Mouse (Mus musculus) cerebral cortex, adult 2 months (tissue): Measurements from ENCODE around the gene Trim38.

Experiments
- WGBS: fragments of 180-500 bp; shearing (Covaris S2); methylation state at CpG from one replicate; pipeline ENCODE4 v1.1.7; 2018; 5-methylcytosine and 5-hydroxymethylcytosine counted together

The Trim38 gene

DNA sequence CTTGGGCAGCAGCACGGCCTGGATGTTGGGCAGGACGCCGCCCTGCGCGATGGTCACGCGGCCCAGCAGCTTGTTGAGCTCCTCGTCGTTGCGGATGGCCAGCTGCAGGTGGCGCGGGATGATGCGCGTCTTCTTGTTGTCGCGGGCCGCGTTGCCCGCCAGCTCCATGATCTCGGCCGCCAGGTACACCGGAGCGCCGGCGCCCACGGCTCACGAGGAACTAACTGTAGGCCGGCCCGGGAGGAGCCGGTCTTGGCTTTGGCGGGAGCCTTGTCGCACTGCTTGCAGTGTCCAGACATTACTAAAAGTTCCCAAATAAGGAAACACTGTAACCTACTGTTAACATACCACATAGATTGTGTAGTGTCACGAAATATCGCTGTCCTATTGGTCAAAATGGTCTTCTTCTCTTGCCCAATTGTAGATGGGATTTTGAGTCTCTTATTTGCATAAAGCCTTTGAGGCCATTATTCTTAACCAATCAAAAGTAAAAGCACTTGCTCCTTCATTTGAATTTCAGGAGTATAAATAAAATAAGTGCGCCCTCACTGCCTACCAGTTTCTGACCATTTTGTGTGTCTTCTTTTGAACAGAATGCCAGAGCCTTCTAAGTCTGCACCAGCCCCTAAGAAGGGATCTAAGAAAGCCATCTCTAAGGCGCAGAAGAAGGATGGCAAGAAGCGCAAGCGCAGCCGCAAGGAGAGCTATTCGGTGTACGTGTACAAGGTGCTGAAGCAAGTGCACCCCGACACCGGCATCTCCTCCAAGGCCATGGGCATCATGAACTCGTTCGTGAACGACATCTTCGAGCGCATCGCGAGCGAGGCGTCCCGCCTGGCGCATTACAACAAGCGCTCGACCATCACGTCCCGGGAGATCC is 23.3 kb upstream of the Trim38 start, which contains the start of gene Hist1h2bb:
Gene Hist1h2bb (plus strand): TSS at position 534 of the 880 bp plus-strand sequence.
- 1% methylated on average over 45 of the region's 58 CpGs for WGBS

DNA sequence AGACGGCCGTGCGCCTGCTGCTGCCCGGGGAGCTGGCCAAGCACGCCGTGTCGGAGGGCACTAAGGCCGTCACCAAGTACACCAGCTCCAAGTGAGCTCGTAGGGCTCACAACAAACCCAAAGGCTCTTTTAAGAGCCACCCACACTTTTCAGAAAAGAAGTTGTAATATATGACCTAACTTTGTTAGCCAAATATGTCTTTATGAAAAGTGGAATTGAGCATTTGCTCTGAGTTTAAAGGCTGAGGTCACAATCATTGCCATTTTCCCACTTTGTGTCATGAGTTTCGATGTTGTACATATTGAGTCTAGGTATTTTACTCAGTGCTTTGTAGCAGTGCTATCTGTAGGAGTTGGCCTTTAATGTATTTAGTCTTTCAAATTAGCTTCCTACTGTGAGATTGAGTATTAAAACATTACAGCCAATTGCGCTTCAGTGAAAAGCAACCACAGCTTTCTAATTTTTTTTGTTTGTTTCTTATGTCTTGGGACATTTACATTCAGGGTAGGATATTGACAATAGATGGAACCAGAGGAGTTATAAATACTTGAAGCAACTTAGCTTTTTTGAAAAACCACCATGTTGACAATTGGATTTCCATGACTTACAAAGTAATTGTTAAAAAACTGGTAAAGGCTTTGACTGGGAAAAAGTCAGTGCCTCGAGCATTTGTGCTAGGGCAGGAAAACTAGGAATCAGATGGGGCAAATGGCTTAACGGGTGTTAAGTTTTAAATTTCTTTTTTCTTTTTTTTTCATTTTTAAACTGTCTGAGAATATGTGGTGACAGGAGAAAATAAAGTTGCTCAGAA is 22.4 kb upstream of the Trim38 start:
- 6% methylated on average over 13 of the region's 13 CpGs for WGBS

DNA sequence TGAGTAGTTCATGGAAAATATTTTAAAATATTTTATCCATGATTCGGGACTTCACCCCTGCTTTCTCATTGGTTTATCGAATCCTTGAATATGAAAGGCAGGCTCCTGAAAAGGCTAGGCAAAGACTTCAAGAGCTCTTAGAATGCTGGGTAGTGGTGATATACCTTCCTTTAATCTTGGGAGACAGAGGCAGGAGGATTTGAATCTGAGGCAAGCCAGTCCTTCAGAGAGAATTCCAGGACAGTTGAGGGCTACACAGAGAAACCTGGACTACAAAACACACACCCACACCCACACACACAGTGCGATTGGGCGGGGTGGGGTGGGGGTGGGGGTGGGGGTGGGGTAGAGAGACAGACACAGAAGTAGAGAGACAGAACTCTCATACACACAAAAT is 21.8 kb upstream of the Trim38 start:
- WGBS: 8% methylated on average over 4 of the region's 4 CpGs

DNA sequence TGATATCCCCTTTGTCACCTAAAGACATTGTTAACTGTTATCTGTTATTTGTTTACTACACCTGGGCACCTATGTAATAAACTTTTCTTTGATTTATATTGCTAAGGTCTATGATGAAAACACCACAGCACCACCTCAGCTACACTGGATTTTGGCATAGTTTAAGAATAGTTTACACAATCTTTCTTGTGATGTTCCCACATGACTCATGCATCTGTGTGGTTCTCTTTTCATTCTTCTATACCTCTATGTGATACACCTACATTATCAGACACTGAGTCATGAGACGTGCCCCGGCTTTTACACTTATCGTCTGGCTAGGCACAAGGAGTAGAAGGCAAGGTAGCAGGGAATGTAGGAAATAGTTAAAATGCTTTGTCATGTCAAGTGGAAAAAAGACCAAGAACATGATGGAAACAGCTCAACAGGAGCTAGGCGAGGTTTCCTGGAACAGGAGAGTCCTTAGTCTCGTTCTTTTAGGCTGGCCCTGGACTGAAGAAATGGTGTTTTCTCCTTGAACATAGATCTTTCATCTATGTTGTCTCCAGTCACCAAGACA is 20.1 kb upstream of the Trim38 start:
- WGBS: 93% methylated on average over 5 of the region's 5 CpGs

DNA sequence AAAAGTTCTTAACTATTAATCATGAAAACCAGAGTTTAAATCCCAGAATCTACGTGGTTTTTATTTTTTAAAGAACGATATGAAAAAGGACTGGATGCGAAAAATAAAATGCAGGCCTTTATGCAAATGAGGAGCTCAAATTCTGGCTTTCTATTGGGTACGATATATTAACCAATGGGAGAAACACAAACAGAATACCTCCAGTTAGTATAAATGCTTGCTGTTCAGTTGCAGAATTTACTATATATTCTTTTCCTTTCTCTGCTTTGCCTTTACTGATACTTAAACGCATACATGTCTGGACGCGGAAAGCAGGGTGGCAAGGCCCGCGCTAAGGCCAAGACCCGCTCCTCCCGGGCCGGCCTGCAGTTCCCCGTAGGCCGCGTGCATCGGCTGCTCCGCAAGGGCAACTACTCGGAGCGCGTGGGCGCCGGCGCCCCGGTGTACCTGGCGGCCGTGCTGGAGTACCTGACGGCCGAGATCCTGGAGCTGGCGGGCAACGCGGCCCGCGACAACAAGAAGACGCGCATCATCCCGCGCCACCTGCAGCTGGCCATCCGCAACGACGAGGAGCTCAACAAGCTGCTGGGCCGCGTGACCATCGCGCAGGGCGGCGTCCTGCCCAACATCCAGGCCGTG is 18.8 kb upstream of the Trim38 start, which contains the start of gene Hist1h2ab:
Gene Hist1h2ab (plus strand): TSS at position 288 of the 639 bp plus-strand sequence.
- under 1% methylated on average over 34 of the region's 47 CpGs for WGBS

DNA sequence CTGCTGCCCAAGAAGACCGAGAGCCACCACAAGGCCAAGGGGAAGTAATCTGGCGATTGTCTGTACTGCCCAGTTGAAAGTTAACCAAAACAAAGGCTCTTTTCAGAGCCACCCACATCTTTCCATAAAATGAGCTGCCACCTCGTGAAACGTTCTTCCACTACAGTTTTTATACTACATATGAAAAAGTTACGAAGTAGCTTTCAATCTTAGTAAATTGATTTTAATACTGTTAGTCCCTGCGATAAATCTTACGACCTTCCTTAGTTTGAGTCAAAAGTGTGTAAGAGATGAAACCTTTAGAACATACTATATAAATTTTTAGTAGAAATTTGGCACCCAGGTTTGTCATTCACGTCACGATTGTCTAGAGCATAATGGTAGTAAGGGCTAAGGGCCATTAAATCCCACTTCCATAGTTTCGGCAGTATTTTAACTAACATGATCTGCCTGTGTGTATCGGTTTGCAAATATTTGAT is 18.2 kb upstream of the Trim38 start:
- WGBS: under 1% methylated on average over 11 of the region's 11 CpGs

DNA sequence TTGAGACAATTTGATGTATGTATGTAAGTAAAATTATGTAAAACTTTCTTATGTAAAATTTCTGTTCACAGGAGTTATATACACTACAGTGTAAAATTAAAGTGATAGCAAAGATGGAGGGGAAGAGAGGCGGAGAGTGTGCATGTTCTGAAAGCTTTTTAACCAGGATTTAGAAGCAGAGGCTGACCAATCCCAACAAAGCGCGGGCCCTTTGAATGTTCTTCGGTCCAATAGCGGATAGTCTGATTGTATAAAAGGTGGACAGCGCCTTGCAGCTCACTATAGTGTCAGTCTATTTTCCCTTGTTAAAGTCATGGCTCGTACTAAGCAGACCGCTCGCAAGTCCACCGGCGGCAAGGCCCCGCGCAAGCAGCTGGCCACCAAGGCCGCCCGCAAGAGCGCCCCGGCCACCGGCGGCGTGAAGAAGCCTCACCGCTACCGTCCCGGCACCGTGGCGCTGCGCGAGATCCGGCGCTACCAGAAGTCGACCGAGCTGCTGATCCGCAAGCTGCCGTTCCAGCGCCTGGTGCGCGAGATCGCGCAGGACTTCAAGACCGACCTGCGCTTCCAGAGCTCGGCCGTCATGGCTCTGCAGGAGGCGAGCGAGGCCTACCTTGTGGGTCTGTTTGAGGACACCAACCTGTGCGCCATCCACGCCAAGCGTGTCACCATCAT is 17.5 kb upstream of the Trim38 start, which contains the start of gene Hist1h3b:
Gene Hist1h3b (plus strand): TSS at position 201 of the 675 bp plus-strand sequence.
- WGBS: under 1% methylated on average over 21 of the region's 47 CpGs

DNA sequence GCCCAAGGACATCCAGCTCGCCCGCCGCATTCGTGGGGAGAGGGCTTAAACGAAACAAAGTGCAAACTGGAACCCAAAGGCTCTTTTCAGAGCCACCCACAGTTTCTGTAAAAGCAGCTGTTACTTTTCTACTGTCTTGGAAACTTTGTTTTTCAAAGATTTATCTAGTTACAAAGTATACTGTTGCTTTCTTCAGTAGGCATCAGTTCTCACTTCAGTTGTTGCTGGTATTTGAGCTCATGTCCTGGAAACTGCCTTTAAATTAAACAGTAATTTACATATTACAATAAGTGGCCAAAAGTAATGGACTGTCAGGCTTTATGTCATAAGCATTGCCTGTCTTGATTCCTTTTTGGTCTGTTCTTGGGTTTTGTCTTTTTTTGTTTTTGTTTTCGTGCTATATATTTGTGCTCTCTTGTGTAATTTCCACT is 17.0 kb upstream of the Trim38 start:
- 15% methylated on average over 6 of the region's 6 CpGs for WGBS

DNA sequence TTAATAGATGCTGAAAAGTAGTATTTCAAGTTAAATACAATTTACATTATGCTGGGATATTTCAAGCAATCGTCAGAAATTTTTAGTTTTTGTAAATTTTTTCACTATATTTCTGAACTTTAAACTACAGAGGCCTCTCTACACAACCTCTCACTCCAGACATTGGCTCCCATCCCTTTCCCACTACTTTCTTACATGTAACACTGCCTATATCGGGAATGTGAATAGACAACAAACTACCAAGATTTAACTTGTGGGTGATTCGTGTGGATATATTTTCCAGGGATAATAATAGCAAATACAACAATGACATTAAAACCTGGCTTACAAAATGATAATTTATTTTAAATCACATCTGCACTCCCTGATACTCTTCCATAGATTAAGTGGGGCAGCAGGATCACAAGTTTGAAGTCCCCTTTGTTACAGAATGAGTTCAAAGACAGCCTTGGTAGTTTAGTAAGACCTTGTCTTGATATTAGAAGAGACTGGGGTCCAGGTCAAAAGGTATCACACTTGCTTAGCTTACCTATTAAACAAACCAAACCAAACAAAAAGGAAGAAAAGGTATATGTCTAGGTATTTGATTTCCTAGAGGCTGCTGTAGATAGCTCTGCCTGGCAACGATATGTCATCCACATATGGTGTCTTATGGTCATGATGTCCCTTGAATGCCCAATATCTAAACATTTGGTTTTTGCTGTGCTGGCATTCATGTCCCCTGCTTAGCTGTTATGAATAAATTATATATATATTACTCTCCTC is 16.2 kb upstream of the Trim38 start:
- WGBS: 56% methylated on average over 4 of the region's 4 CpGs

DNA sequence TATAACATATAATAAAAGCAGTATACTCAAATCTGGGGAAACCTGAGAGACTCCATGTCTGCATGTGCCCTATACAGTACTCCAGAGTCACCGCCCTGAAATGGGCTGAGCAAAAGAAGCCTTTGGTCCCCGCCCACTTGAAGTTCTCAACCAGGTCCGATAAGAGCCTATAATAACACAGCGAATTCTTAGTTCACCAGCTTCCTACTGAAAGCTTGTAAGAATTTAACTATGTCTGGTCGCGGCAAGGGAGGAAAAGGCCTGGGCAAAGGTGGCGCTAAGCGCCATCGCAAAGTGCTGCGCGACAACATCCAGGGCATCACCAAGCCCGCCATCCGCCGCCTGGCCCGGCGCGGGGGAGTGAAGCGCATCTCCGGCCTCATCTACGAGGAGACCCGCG is 12.9 kb upstream of the Trim38 start, which contains the start of gene Hist1h4b:
Gene Hist1h4b (plus strand): TSS at position 224 of the 400 bp plus-strand sequence.
- under 1% methylated on average over 21 of the region's 22 CpGs for WGBS

DNA sequence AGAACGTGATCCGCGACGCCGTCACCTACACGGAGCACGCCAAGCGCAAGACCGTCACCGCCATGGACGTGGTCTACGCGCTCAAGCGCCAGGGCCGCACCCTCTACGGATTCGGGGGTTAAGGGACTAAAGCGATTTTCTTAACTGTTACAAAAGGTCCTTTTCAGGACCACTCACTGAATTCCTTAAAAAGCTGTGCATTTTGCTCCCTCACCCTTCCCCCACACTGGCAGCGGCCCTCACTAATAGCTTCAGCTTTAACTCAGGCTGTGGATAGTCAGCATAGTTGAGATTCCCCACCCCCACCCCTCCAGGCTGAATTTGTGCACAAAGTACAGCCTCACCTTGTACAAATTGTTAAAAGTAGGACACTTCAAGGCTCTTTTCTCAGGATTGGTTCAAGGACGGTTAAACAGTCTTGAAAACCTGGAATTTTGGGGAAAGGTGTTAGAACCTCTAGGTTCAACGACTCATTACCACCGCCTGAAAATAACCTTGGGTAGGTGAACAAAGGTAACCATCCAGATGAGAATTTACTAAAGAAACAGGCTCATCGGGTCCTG is 12.4 kb upstream of the Trim38 start:
- WGBS: 2% methylated on average over 18 of the region's 23 CpGs

DNA sequence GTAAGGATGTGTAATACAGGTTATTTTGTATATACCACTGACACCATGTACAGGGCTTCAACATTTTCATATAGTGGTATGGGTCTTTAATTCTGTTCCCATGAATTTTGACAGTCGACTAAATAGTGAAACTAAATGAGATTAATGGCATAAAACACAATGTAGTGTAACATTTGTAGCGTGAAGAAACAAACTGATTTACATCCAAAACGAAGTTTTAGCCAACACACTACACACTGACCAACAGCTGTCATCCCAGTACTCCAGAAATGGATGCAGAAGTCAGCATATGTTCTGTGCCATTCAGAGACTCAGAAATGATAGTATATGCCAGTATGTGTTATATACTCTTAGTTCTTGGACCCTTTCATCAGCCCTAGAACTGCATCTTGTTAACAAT is 11.8 kb upstream of the Trim38 start:
- WGBS: 51% methylated on average over 3 of the region's 3 CpGs

DNA sequence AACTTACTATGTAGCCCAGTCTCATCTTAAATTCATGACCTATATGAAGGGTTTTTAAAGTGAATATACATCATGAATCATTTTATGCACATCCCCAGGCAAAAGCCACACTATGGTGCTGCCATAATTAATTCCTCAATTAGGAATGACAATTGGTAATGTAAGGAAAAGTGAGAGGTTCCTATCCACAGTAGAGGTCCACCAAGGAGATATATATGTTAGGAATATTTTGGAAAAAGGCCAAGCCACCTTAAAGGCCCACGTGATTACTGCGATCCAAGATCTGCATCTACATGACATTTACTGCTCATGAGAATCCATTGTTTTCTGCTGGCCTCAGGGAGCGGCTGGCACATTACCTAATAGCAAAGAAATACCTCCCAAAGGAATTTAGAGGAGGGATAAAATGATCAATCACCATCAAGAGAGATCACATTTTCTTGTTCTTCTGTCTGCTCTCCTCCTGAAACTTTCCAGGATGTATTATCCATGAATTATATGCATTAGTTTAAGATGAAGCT is 10.4 kb upstream of the Trim38 start:
- 69% methylated on average over 3 of the region's 3 CpGs for WGBS

DNA sequence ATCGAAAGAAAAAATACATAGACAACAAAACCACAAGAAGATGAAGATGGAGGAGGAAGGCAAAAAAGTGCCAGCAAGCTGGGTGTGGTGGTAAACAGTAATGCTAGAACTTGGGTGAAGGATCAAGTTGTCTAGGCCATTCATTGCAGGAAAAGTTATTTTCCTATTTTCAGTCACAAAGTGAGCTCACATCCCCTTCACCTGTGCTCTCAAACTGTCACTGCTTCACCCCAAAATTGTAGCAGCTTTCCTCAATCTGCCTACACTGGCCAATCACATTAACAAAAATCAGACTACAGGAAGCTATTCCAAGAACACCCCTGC is 9.8 kb upstream of the Trim38 start:
- WGBS: 78% methylated on average over 1 of the region's 1 CpGs

DNA sequence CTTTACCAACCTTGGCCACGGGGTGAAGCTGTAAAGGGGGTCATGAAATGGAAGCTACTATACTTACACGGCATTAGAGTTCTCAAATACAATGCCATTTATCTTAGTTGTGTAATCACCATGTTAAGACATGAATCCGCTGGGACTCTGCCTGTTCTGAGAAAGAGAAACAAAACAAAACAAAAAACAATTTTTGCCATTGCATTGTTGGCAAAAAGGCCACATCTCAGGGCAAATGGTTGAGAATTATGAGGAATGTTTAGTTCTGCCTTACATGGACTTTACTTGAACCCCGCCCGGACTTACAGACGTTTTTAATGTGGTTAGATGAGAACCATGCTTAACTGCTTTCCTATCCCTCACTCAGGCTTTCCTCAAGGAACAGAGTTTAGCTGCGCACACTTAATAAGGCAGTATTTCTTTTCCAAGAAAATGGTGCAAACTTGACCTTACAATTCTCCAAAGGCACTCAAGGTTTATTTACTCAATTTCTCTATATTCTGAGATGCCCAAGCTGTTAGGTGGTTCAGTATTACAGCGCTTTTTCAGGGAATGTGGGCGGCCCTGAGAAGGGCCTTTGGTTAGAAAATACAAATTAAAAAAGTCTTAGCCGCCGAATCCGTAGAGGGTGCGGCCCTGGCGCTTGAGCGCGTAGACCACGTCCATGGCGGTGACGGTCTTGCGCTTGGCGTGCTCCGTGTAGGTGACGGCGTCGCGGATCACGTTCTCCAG is 9.3 kb upstream of the Trim38 start:
- WGBS: 2% methylated on average over 22 of the region's 27 CpGs

DNA sequence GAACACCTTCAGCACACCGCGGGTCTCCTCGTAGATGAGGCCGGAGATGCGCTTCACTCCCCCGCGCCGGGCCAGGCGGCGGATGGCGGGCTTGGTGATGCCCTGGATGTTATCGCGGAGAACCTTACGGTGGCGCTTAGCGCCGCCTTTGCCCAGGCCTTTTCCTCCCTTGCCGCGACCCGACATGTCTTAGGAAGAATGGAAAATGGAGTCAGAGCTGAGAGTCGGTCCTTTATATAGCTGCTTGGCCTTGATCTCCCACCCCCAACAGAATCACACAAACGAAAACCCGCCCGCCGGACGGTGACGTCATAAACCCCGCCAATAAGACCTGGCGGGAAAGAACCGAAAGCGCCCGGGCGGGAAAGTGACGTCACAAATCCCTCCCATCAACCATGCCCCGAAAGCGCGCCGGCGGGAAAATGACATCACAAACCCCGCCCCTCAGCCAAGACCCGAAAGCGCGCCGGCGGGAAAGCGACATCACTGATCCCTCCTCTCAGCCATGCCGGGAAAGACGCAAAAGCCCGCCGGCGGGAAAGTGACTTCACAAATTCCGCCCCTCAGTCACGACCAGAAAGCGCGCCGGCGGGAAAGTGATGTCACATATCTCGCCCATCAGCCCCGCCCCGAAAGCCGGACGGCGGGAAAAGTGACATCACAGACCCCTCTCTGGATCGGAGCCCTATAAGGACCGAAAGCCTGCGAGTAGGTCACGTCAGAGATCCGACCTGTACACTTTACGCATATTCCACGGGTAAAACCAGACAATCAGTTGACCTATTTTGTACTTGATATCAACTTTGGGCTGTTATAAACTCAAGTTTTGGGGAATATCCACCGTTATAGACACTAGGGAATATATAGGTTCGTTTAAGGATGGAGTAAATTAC is 8.5 kb upstream of the Trim38 start, which contains the start of gene Hist1h4a:
Gene Hist1h4a (minus strand): TSS at position 259 of the 893 bp plus-strand sequence.
- under 1% methylated on average over 63 of the region's 72 CpGs for WGBS

DNA sequence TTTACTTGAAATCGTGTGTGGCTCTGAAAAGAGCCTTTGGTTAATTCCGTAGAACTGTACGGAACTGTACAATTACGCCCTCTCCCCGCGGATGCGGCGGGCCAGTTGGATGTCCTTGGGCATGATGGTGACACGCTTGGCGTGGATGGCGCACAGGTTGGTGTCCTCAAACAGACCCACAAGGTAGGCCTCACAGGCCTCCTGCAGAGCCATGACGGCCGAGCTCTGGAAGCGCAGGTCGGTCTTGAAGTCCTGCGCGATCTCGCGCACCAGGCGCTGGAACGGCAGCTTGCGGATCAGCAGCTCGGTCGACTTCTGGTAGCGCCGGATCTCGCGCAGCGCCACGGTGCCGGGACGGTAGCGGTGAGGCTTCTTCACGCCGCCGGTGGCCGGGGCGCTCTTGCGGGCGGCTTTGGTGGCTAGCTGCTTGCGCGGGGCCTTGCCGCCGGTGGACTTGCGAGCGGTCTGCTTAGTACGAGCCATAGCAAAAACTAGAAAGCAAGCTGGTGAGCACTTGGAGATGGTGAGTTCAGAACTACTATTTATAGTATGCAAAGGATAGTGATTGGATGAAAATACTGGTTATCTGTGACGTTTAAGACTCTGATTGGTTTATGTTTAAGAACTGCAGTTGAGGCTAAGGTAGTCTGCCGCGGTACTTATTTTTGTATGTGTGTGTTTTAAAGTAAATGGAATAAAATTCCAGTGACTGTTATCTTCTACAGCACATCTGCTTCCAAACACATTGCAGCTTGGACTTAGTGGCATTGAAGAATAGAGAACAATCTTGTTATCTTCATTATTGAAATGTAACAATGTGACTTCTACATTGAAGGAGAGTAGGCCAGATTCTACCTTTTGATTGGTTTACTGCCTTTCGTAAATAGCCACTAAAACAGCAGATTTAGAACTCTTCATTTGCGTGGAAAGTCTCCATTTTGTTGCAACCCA is 7.6 kb upstream of the Trim38 start, which contains the start of gene Hist1h3a:
Gene Hist1h3a (minus strand): TSS at position 516 of the 951 bp plus-strand sequence.
- under 1% methylated on average over 43 of the region's 52 CpGs for WGBS
